Mouse (Mus musculus): ENCODE measurements around the gene Slc2a1.

GRCm38 (mm10) chr4:119117571-119117970 lies 9.1 kb downstream of the Slc2a1 start:
- no peak for TF ChIP-seq CTCF (IDR thresholded peaks at IDR 0.05; ENCODE audit: borderline replicate concordance, control insufficient read depth, extremely low read depth, insufficient read depth, low read length, poor library complexity)
- TF ChIP-seq POLR2A (IDR thresholded peaks at IDR 0.05; ENCODE audit: control insufficient read depth, extremely low read depth, insufficient read depth, low read length, poor library complexity) = no peak
